Mouse (Mus musculus): ENCODE data around the gene Vax1. TPM values are rescaled to one million over a fixed set of nuclear protein-coding genes. Genes with fewer than 3 reads are reported as not detected.

The Vax1 gene
- polyA plus RNA-seq, 1 experiment from 2014 or later = not detected

- H3K4me3 ChIP-seq (ENCODE audit: low read depth, low read length) = no peak overlapping the region
- WGBS = 71% methylated on average over 4 of the region's 4 CpGs
- no peak overlapping the region for H3K4me2 ChIP-seq (ENCODE audit: low read length)
- H3K27me3 ChIP-seq (replicated peaks; ENCODE audit: control insufficient read depth, insufficient read depth, low read length) = no peaks in the 10 kb centered on the region
- H3K36me3 ChIP-seq (ENCODE audit: control insufficient read depth, insufficient read depth, low read length) = no peaks in the 10 kb centered on the region
- H3K27ac ChIP-seq (ENCODE audit: low read depth) = no peak overlapping the region
- H3K9ac ChIP-seq (ENCODE audit: low read length) = no peak overlapping the region
- H3K4me1 ChIP-seq (replicated peaks; ENCODE audit: control insufficient read depth, insufficient read depth, low read length) = no peaks in the 10 kb centered on the region
- ATAC-seq (replicated peaks; ENCODE audit: low FRiP score, low TSS enrichment, low read depth) (no peak), DNase-seq (ENCODE audit: low spot score) (no peak)
- no peaks in the 10 kb centered on the region for H3K9me3 ChIP-seq (ENCODE audit: control insufficient read depth, low read length)
Measured at GRCm38 (mm10) chr19:59142206-59142605, 27.6 kb downstream of the Vax1 start.

GRCm38 (mm10) chr19:59135387-59135786 is 34.5 kb downstream of the Vax1 start:
- ATAC-seq (replicated peaks; ENCODE audit: low FRiP score, low TSS enrichment, low read depth) = no peak

GRCm38 (mm10) chr19:59134916-59135315 is 34.9 kb downstream of the Vax1 start:
- WGBS = 39% methylated on average over 2 of the region's 2 CpGs
- no peak for ATAC-seq (replicated peaks; ENCODE audit: low FRiP score, low TSS enrichment, low read depth)
- Histone ChIP-seq H3K27me3 (replicated peaks; ENCODE audit: control insufficient read depth, insufficient read depth, low read length) (no peaks in the 10 kb centered on the region), H3K4me2 (ENCODE audit: low read length) (no peak overlapping the region), H3K4me1 (replicated peaks; ENCODE audit: control insufficient read depth, insufficient read depth, low read length) (no peaks in the 10 kb centered on the region), H3K27ac (ENCODE audit: low read depth) (no peak overlapping the region), H3K36me3 (ENCODE audit: control insufficient read depth, insufficient read depth, low read length) (no peaks in the 10 kb centered on the region), H3K4me3 (ENCODE audit: low read depth, low read length) (no peak overlapping the region), H3K9me3 (ENCODE audit: control insufficient read depth, low read length) (no peaks in the 10 kb centered on the region), H3K9ac (ENCODE audit: low read length) (no peak overlapping the region)
- DNase-seq (ENCODE audit: low spot score) = no peak

More at GRCm38 (mm10) chr19:59135387-59135786, 34.5 kb downstream of the Vax1 start:
- DNase-seq (ENCODE audit: low spot score) = no peak
- no peak overlapping the region for H3K4me3 ChIP-seq (ENCODE audit: low read depth, low read length)
- H3K9ac ChIP-seq (ENCODE audit: low read length) = no peak overlapping the region
- H3K4me1 ChIP-seq (replicated peaks; ENCODE audit: control insufficient read depth, insufficient read depth, low read length) = no peaks in the 10 kb centered on the region
- no peaks in the 10 kb centered on the region for H3K9me3 ChIP-seq (ENCODE audit: control insufficient read depth, low read length)
- no peaks in the 10 kb centered on the region for H3K27me3 ChIP-seq (replicated peaks; ENCODE audit: control insufficient read depth, insufficient read depth, low read length)
- H3K4me2 ChIP-seq (ENCODE audit: low read length) = no peak overlapping the region
- no peak overlapping the region for H3K27ac ChIP-seq (ENCODE audit: low read depth)
- 70% methylated on average over 8 of the region's 8 CpGs for WGBS
- no peaks in the 10 kb centered on the region for H3K36me3 ChIP-seq (ENCODE audit: control insufficient read depth, insufficient read depth, low read length)

GRCm38 (mm10) chr19:59133202-59133601 is 36.7 kb downstream of the Vax1 start:
- Histone ChIP-seq H3K27ac (ENCODE audit: low read depth) (no peak overlapping the region), H3K9me3 (ENCODE audit: control insufficient read depth, low read length) (no peaks in the 10 kb centered on the region), H3K4me3 (ENCODE audit: low read depth, low read length) (no peak overlapping the region), H3K36me3 (ENCODE audit: control insufficient read depth, insufficient read depth, low read length) (no peaks in the 10 kb centered on the region), H3K9ac (ENCODE audit: low read length) (no peak overlapping the region), H3K27me3 (replicated peaks; ENCODE audit: control insufficient read depth, insufficient read depth, low read length) (no peaks in the 10 kb centered on the region), H3K4me1 (replicated peaks; ENCODE audit: control insufficient read depth, insufficient read depth, low read length) (no peaks in the 10 kb centered on the region), H3K4me2 (ENCODE audit: low read length) (no peak overlapping the region)
- ATAC-seq (replicated peaks; ENCODE audit: low FRiP score, low TSS enrichment, low read depth) (no peak), DNase-seq (ENCODE audit: low spot score) (no peak)
- WGBS = 66% methylated on average over 11 of the region's 11 CpGs

- no peak for ATAC-seq (replicated peaks; ENCODE audit: low FRiP score, low TSS enrichment, low read depth)
- Histone ChIP-seq H3K4me2 (ENCODE audit: low read length) (no peak overlapping the region), H3K36me3 (ENCODE audit: control insufficient read depth, insufficient read depth, low read length) (no peaks in the 10 kb centered on the region), H3K27ac (ENCODE audit: low read depth) (no peak overlapping the region), H3K9ac (ENCODE audit: low read length) (no peak overlapping the region), H3K9me3 (ENCODE audit: control insufficient read depth, low read length) (no peaks in the 10 kb centered on the region), H3K4me1 (replicated peaks; ENCODE audit: control insufficient read depth, insufficient read depth, low read length) (no peaks in the 10 kb centered on the region), H3K27me3 (replicated peaks; ENCODE audit: control insufficient read depth, insufficient read depth, low read length) (no peaks in the 10 kb centered on the region), H3K4me3 (ENCODE audit: low read depth, low read length) (no peak overlapping the region)
- 95% methylated on average over 2 of the region's 2 CpGs for WGBS
- no peak for DNase-seq (ENCODE audit: low spot score)
Measured at GRCm38 (mm10) chr19:59129671-59130070, 40.2 kb downstream of the Vax1 start.

GRCm38 (mm10) chr19:59128531-59129204 is 41.2 kb downstream of the Vax1 start:
- 76% methylated on average over 8 of the region's 8 CpGs for WGBS
- no peak overlapping the region for H3K27ac ChIP-seq (ENCODE audit: low read depth)
- ATAC-seq (replicated peaks; ENCODE audit: low FRiP score, low TSS enrichment, low read depth) = no peak
- no peaks in the 10 kb centered on the region for H3K9me3 ChIP-seq (ENCODE audit: control insufficient read depth, low read length)
- no peaks in the 10 kb centered on the region for H3K27me3 ChIP-seq (replicated peaks; ENCODE audit: control insufficient read depth, insufficient read depth, low read length)
- H3K4me3 ChIP-seq (ENCODE audit: low read depth, low read length) = no peak overlapping the region
- H3K9ac ChIP-seq (ENCODE audit: low read length) = no peak overlapping the region
- H3K4me2 ChIP-seq (ENCODE audit: low read length) = no peak overlapping the region
- no peak for DNase-seq (ENCODE audit: low spot score)
- H3K36me3 ChIP-seq (ENCODE audit: control insufficient read depth, insufficient read depth, low read length) = no peaks in the 10 kb centered on the region
- H3K4me1 ChIP-seq (replicated peaks; ENCODE audit: control insufficient read depth, insufficient read depth, low read length) = no peaks in the 10 kb centered on the region

GRCm38 (mm10) chr19:59127424-59127823 is 42.4 kb downstream of the Vax1 start:
- ATAC-seq (replicated peaks; ENCODE audit: low FRiP score, low TSS enrichment, low read depth) = no peak
- Histone ChIP-seq H3K4me1 (replicated peaks; ENCODE audit: control insufficient read depth, insufficient read depth, low read length) (no peaks in the 10 kb centered on the region), H3K4me3 (ENCODE audit: low read depth, low read length) (no peak overlapping the region), H3K27me3 (replicated peaks; ENCODE audit: control insufficient read depth, insufficient read depth, low read length) (no peaks in the 10 kb centered on the region), H3K4me2 (ENCODE audit: low read length) (no peak overlapping the region), H3K9me3 (ENCODE audit: control insufficient read depth, low read length) (no peaks in the 10 kb centered on the region), H3K27ac (ENCODE audit: low read depth) (no peak overlapping the region), H3K9ac (ENCODE audit: low read length) (no peak overlapping the region), H3K36me3 (ENCODE audit: control insufficient read depth, insufficient read depth, low read length) (no peaks in the 10 kb centered on the region)
- WGBS = 84% methylated on average over 3 of the region's 3 CpGs
- no peak for DNase-seq (ENCODE audit: low spot score)

Other genes with a start within 250 kb of the Vax1 start
- 0.23 TPM in 2 replicates for gene Eno4, start 226.6 kb downstream of the Vax1 start, polyA plus RNA-seq (2014; fragmentation: Nextera tagmentation; extraction: Ambion mirVana)
- gene Hspa12a, start 226.4 kb downstream of the Vax1 start, polyA plus RNA-seq (2014; fragmentation: Nextera tagmentation; extraction: Ambion mirVana) = 4.8 and 5.6 TPM in 2 replicates
- gene Shtn1, start 94.0 kb downstream of the Vax1 start, polyA plus RNA-seq (2014; fragmentation: Nextera tagmentation; extraction: Ambion mirVana) = 18.2 and 18.7 TPM in 2 replicates
- 0.05 TPM in 1 of 2 replicates, not detected in the other for gene Kcnk18, start 49.2 kb upstream of the Vax1 start, polyA plus RNA-seq (2014; fragmentation: Nextera tagmentation; extraction: Ambion mirVana)
- 13.3 and 13.9 TPM in 2 replicates for gene Slc18a2, start 90.8 kb upstream of the Vax1 start, polyA plus RNA-seq (2014; fragmentation: Nextera tagmentation; extraction: Ambion mirVana)
- 43.2 and 55.6 TPM in 2 replicates for gene Rps12-ps3, start 152.2 kb upstream of the Vax1 start, polyA plus RNA-seq (2014; fragmentation: Nextera tagmentation; extraction: Ambion mirVana)
- 15.5 and 16.6 TPM in 2 replicates for gene Pdzd8, start 175.7 kb upstream of the Vax1 start, polyA plus RNA-seq (2014; fragmentation: Nextera tagmentation; extraction: Ambion mirVana)